In the genomic region with DNA sequence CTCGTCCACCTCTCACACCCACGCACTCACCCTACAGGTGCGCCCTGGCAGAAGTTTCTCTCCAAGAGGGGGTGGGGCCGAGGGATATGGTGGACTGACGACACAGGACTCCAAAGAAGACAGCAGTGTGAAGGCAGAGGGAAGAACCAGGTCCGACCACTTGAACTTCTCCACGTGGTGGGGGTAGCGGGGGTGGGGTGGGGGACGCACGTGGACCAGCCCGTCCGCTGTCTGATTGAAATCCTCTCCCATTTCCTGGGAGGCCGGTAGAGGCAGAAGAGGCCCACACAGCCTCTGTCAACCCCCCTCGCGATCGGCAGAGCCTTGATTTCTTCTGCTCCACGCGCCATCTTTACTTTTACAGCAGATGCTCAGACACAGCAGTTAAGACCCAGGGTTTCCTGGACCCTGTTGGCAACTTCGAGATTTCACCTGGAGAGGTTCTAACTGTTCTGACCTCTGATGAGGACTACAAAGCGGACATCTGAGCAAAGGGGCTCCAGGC, we compare ENCODE assay signal across 11 mouse cellular contexts. TPM values are rescaled to one million over a fixed set of nuclear protein-coding genes. Genes with fewer than 3 reads are reported as not detected.
DNase-seq lines count a peak whose midpoint lies in the region; ATAC-seq and TF ChIP-seq lines count a peak whose summit lies in the region.
"Had no signal": no experiment of that assay in that cellular context is flagged by ENCODE, and none has a peak within 500 bp of the region (broad histone marks: within the 10 kb centered on the region; RNA-seq: fewer than 3 reads in every experiment).

No protein-coding gene starts in this region.

- H3K27me3 ChIP-seq in heart, embryonic 14.5 days (ENCODE audit: control insufficient read depth, insufficient read depth, low read length), result no peaks in the 10 kb centered on the region
- no peaks in the 10 kb centered on the region for H3K27me3 ChIP-seq in liver, embryonic 11.5 days (replicated peaks; ENCODE audit: control insufficient read depth, insufficient read depth, low read length)
- H3K27me3 ChIP-seq in splenic B cell, adult 2 months (ENCODE audit: control insufficient read depth, insufficient read depth, low read length, poor library complexity, severe bottlenecking), result no peaks in the 10 kb centered on the region
- H3K27me3 ChIP-seq in midbrain, embryonic 15.5 days (replicated peaks), result no peaks in the 10 kb centered on the region
- H3K27me3 ChIP-seq: forebrain, embryonic 13.5 days; neural tube, embryonic 13.5 days had no signal

- in situ Hi-C loops in ES-E14 (cut with MboI; ENCODE audit: low sequenced_read_pairs in 2 of 2, unreplicated experiment in 2 of 2), result no loop called here

- 0 out of 2 replicates have a peak overlapping the region, but pooled peaks have one; percentile 18 for H3K4me2 ChIP-seq in heart, embryonic 14.5 days (ENCODE audit: low read length)
- H3K4me2 ChIP-seq in liver, embryonic 11.5 days, result peak overlapping the region; percentile 43
- no peak overlapping the region for H3K4me2 ChIP-seq in midbrain, embryonic 15.5 days
- H3K4me2 ChIP-seq: forebrain, embryonic 13.5 days; neural tube, embryonic 13.5 days had no signal

- H3K36me3 ChIP-seq in heart, embryonic 14.5 days (ENCODE audit: control insufficient read depth, insufficient read depth, low read length), result no peaks in the 10 kb centered on the region
- H3K36me3 ChIP-seq in ES-E14 (ENCODE audit: control insufficient read depth, insufficient read depth, low read length, poor library complexity, severe bottlenecking), result no peaks in the 10 kb centered on the region
- H3K36me3 ChIP-seq in liver, embryonic 11.5 days (ENCODE audit: control insufficient read depth, insufficient read depth, low read length), result no peaks in the 10 kb centered on the region
- H3K36me3 ChIP-seq in splenic B cell, adult 2 months (ENCODE audit: control insufficient read depth, insufficient read depth, low read length, poor library complexity, severe bottlenecking), result no peaks in the 10 kb centered on the region
- no peaks in the 10 kb centered on the region for H3K36me3 ChIP-seq in midbrain, embryonic 15.5 days (replicated peaks)
- H3K36me3 ChIP-seq: neural tube, embryonic 13.5 days had no signal

- H3K9me3 ChIP-seq in heart, embryonic 14.5 days (ENCODE audit: control insufficient read depth, low read length), result peaks cover 3% of the 10 kb centered on the region; the same call in 1 of the 2 replicates
- H3K9me3 ChIP-seq in ES-E14 (ENCODE audit: control insufficient read depth, insufficient read depth, low read depth, low read length), result no peaks in the 10 kb centered on the region
- 0 out of 2 replicates have a peak, but pooled peaks cover 2% of the 10 kb centered on the region for H3K9me3 ChIP-seq in liver, embryonic 11.5 days (ENCODE audit: control insufficient read depth, low read length)
- no peaks in the 10 kb centered on the region for H3K9me3 ChIP-seq in midbrain, embryonic 15.5 days
- H3K9me3 ChIP-seq: forebrain, embryonic 13.5 days had no signal

- no peak overlapping the region for H3K4me3 ChIP-seq in heart, embryonic 14.5 days (ENCODE audit: control insufficient read depth in 1 of 2, insufficient read depth in 1 of 2, low read depth in 1 of 2, low read length in 2 of 2)
- peak overlapping the region; percentile 4 to 54 for H3K4me3 ChIP-seq in ES-E14 (ENCODE audit: insufficient read depth in 1 of 2, low read depth in 1 of 2, low read length in 2 of 2, poor library complexity in 1 of 2, severe bottlenecking in 1 of 2)
- no peak overlapping the region for H3K4me3 ChIP-seq in liver, embryonic 11.5 days (ENCODE audit: low read depth, low read length)
- no peak overlapping the region for H3K4me3 ChIP-seq in midbrain, embryonic 15.5 days
- H3K4me3 ChIP-seq: forebrain, embryonic 13.5 days; neural tube, embryonic 13.5 days had no signal

- no peak for ATAC-seq in heart, embryonic 14.5 days (ENCODE audit: insufficient number of reproducible peaks, insufficient read depth, low FRiP score, low read depth)
- no peak for ATAC-seq in liver, embryonic 11.5 days (replicated peaks; ENCODE audit: low FRiP score)
- ATAC-seq in midbrain, embryonic 15.5 days (replicated peaks), result no peak
- ATAC-seq: forebrain, embryonic 13.5 days had no signal

- 53% methylated on average over 20 of the region's 20 CpGs for WGBS in heart, embryonic 14.5 days
- WGBS in liver, embryonic 11.5 days, result 38% methylated on average over 19 of the region's 20 CpGs
- WGBS in midbrain, embryonic 15.5 days, result 67% methylated on average over 20 of the region's 20 CpGs

- peaks cover 2 to 5% of the 10 kb centered on the region in 2 experiments; a peak in 3 of 4 replicates for H3K4me1 ChIP-seq in heart, embryonic 14.5 days (ENCODE audit: control insufficient read depth in 2 of 2, insufficient read depth in 2 of 2, low read length in 2 of 2)
- peaks cover 0 to 8% of the 10 kb centered on the region in 2 experiments; a peak in 2 of 4 replicates for H3K4me1 ChIP-seq in ES-E14 (ENCODE audit: control insufficient read depth in 2 of 2, insufficient read depth in 2 of 2, low read length in 2 of 2, poor library complexity in 1 of 2)
- H3K4me1 ChIP-seq in liver, embryonic 11.5 days (replicated peaks; ENCODE audit: control insufficient read depth, insufficient read depth, low read length), result no peaks in the 10 kb centered on the region
- no peaks in the 10 kb centered on the region for H3K4me1 ChIP-seq in midbrain, embryonic 15.5 days
- H3K4me1 ChIP-seq: forebrain, embryonic 13.5 days; neural tube, embryonic 13.5 days had no signal

- DNase-seq in heart, adult 8-10 months (ENCODE audit: low spot score), result no peak
- DNase-seq in ES-E14 (ENCODE audit: low read depth, low spot score), result no peak
- DNase-seq in liver, embryonic 11.5 days (ENCODE audit: low spot score), result no peak
- DNase-seq in splenic B cell, adult 2 months (ENCODE audit: low read depth, low spot score), result peak; percentile 88
- DNase-seq in adrenal gland, adult 2 months, result no peak
- DNase-seq in gastrocnemius, adult 18-20 months (ENCODE audit: low spot score), result no peak
- DNase-seq: cerebellum, adult 2 months had no signal

- no peak overlapping the region for H3K27ac ChIP-seq in heart, embryonic 14.5 days (replicated peaks in 1 of 2; ENCODE audit: control insufficient read depth in 1 of 2, insufficient read depth in 1 of 2, low read depth in 2 of 2, low read length in 2 of 2)
- H3K27ac ChIP-seq in ES-E14 (ENCODE audit: insufficient read depth, low read depth, low read length, poor library complexity, severe bottlenecking), result peak overlapping the region; percentile 34; the same call in 1 of the 2 replicates
- H3K27ac ChIP-seq in liver, embryonic 11.5 days (ENCODE audit: low read depth, low read length), result no peak overlapping the region; the same call in 1 of the 2 replicates
- H3K27ac ChIP-seq in midbrain, embryonic 15.5 days, result no peak overlapping the region
- H3K27ac ChIP-seq: forebrain, embryonic 13.5 days; neural tube, embryonic 13.5 days had no signal

- H3K9ac ChIP-seq in heart, embryonic 14.5 days (ENCODE audit: low read length), result no peak overlapping the region
- peak overlapping the region; percentile 40; the same call in 1 of the 2 replicates for H3K9ac ChIP-seq in ES-E14 (ENCODE audit: insufficient read depth, low read depth, low read length, poor library complexity, severe bottlenecking)
- no peak overlapping the region for H3K9ac ChIP-seq in liver, embryonic 11.5 days (ENCODE audit: low read depth, low read length)
- no peak overlapping the region for H3K9ac ChIP-seq in midbrain, embryonic 15.5 days
- H3K9ac ChIP-seq: forebrain, embryonic 13.5 days; neural tube, embryonic 13.5 days had no signal

TF ChIP-seq in ES-E14, 5 proteins besides CTCF, POLR2A, EP300 and RAD21:
- TF ChIP-seq CHD2 (IDR thresholded peaks at IDR 0.05; ENCODE audit: low read depth, low read length), result no peak
- no peak for TF ChIP-seq ZC3H11A (IDR thresholded peaks at IDR 0.05; ENCODE audit: borderline replicate concordance, low read depth, low read length)

RNA-seq across cellular contexts. Expression of a gene that starts 18.8 kb away (rescaled TPM):
- 21.0 and 24.2 TPM in 2 replicates for polyA plus RNA-seq in heart, embryonic 14.5 days (2014; fragmentation: Nextera tagmentation; extraction: Ambion mirVana)
- 10 to 100 TPM in 3 of 4 experiments, 1 to 10 TPM in 1; 8.9 to 12.8 (median 11.6) TPM for total RNA-seq in heart, adult 8-10 months (2022)
- 40.5 and 61.7 TPM in 2 replicates for total RNA-seq in ES-E14 (2012; rRNA removed)
- polyA plus RNA-seq in liver, embryonic 11.5 days (2014; fragmentation: Nextera tagmentation; extraction: Ambion mirVana), result 8.0 and 11.8 TPM in 2 replicates
- polyA plus RNA-seq in midbrain, embryonic 15.5 days (2015; fragmentation: Nextera tagmentation; extraction: Ambion mirVana), result 28.3 and 31.8 TPM in 2 replicates
- total RNA-seq in adrenal gland, adult 2 months (2021), result 100 to 1,000 TPM in 1 of 2 experiments, 10 to 100 TPM in 1; 92.7 to 113 TPM
- polyA plus RNA-seq in adrenal gland, adult 2 months (2012; rRNA removed), result 43.9 and 47.6 TPM in 2 replicates
- 1 to 10 TPM; 6.9 to 7.9 TPM for total RNA-seq in gastrocnemius, adult 18-20 months (2021)

RNA-seq across cellular contexts. Expression of a gene that starts 53.7 kb away (rescaled TPM):
- polyA plus RNA-seq in heart, embryonic 14.5 days (2014; fragmentation: Nextera tagmentation; extraction: Ambion mirVana), result 19.3 and 21.1 TPM in 2 replicates
- total RNA-seq in heart, adult 8-10 months (2022), result 10 to 100 TPM; 24.6 to 30.5 (median 25.6) TPM
- 38.6 and 54.4 TPM in 2 replicates for total RNA-seq in ES-E14 (2012; rRNA removed)
- 22.0 and 23.8 TPM in 2 replicates for polyA plus RNA-seq in liver, embryonic 11.5 days (2014; fragmentation: Nextera tagmentation; extraction: Ambion mirVana)
- 20.2 and 23.2 TPM in 2 replicates for polyA plus RNA-seq in midbrain, embryonic 15.5 days (2015; fragmentation: Nextera tagmentation; extraction: Ambion mirVana)
- 10 to 100 TPM; 33.8 to 40.2 TPM for total RNA-seq in adrenal gland, adult 2 months (2021)
- polyA plus RNA-seq in adrenal gland, adult 2 months (2012; rRNA removed), result 51.2 and 67.5 TPM in 2 replicates
- total RNA-seq in gastrocnemius, adult 18-20 months (2021), result 10 to 100 TPM; 24.5 to 26.0 TPM

Comparison
In these comparisons a context has a peak if more than half of its experiments do, and no peak if none do; other contexts are left out.
1. H3K4me3 ChIP-seq: peak in ES-E14 (2 of 2); none in heart, embryonic 14.5 days (0 of 2), liver, embryonic 11.5 days (single experiment) and midbrain, embryonic 15.5 days (single experiment).